Mouse (Mus musculus): Measurements from ENCODE around the gene Cyb5r3. TPM values are rescaled to one million over a fixed set of nuclear protein-coding genes. Genes with fewer than 3 reads are reported as not detected.
A peak's percentile ranks its signal among the peaks of the same experiment; 100 is the strongest.

The Cyb5r3 gene
- polyA plus RNA-seq, 1 experiment from 2014 or later, result 122 TPM

DNA sequence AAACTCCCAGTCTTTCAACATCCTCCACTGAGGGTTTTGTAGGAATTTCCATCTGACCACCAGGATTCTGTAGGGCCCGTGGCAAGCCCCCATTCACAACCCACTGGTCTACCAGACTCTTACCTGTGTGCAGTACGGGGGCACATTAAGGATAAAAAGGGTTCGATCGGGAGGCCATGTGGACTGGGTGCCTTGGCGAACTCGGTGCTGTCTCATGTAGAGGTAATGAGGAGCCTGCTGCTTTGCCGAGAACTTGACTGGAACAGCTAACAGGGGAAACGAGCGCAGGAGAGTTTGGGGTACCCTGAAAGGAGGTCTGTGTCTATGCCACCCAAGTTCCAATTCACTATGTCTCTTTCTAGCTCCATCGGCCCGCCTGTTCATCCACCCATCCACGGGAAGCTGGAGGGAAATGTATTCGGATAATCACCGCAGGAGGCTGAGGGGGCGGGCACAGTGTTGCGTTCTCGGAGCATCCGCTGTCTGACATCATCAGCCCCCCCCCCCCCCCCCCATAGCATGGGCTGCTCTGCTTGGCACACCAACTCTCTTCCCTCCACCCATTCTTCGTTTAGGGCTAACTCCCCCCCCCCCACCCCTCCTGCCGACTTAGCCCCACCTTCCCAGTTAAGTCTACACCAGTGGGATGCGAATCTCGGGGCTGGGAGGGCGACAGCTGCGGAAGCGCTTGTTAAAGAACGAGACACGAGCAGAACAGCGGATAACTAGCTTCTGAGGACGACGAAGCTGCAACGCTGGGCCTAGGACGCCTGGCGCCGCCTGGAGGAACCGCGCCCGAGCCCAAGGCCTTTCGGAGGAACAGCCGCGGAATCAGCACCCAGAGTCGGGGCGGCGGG lies 50.5 kb downstream of the Cyb5r3 start:
- H3K27me3 ChIP-seq (ENCODE audit: control insufficient read depth, insufficient read depth, low read length), result no peaks in the 10 kb centered on the region; the same call in 1 of the 2 replicates
- H3K4me1 ChIP-seq (ENCODE audit: control insufficient read depth, insufficient read depth, low read length), result 0 out of 2 replicates have a peak, but pooled peaks cover 4% of the 10 kb centered on the region
- H3K9me3 ChIP-seq (ENCODE audit: control insufficient read depth, low read length), result no peaks in the 10 kb centered on the region
- WGBS, result 4% methylated on average over 37 of the region's 43 CpGs
- peak overlapping the region; percentile 63 for H3K4me2 ChIP-seq (ENCODE audit: low read depth, low read length)
- peaks cover 20% of the 10 kb centered on the region for H3K36me3 ChIP-seq (ENCODE audit: control insufficient read depth, insufficient read depth, low read length)
- peak overlapping the region; percentile 81 for H3K27ac ChIP-seq (ENCODE audit: low read depth, low read length)
- peak; percentile 62 for ATAC-seq (ENCODE audit: low read depth)
- H3K4me3 ChIP-seq (ENCODE audit: low read depth, low read length), result peak overlapping the region; percentile 75
- H3K9ac ChIP-seq (replicated peaks; ENCODE audit: low read depth, low read length), result peak overlapping the region; percentile 69

- no peak for ATAC-seq (ENCODE audit: low read depth)
- Histone ChIP-seq H3K4me2 (ENCODE audit: low read depth, low read length) (no peak overlapping the region), H3K4me1 (ENCODE audit: control insufficient read depth, insufficient read depth, low read length) (peaks cover 9% of the 10 kb centered on the region; the same call in 1 of the 2 replicates), H3K9me3 (ENCODE audit: control insufficient read depth, low read length) (no peaks in the 10 kb centered on the region), H3K4me3 (ENCODE audit: low read depth, low read length) (no peak overlapping the region), H3K9ac (replicated peaks; ENCODE audit: low read depth, low read length) (no peak overlapping the region), H3K27me3 (ENCODE audit: control insufficient read depth, insufficient read depth, low read length) (no peaks in the 10 kb centered on the region; the same call in 1 of the 2 replicates), H3K36me3 (ENCODE audit: control insufficient read depth, insufficient read depth, low read length) (peaks cover 9% of the 10 kb centered on the region; the same call in 1 of the 2 replicates), H3K27ac (ENCODE audit: low read depth, low read length) (no peak overlapping the region)
- WGBS, result 61% methylated on average over 7 of the region's 7 CpGs
These were observed 54.0 kb downstream of the Cyb5r3 start for GRCm38 (mm10) chr15:83118360-83118759.

DNA sequence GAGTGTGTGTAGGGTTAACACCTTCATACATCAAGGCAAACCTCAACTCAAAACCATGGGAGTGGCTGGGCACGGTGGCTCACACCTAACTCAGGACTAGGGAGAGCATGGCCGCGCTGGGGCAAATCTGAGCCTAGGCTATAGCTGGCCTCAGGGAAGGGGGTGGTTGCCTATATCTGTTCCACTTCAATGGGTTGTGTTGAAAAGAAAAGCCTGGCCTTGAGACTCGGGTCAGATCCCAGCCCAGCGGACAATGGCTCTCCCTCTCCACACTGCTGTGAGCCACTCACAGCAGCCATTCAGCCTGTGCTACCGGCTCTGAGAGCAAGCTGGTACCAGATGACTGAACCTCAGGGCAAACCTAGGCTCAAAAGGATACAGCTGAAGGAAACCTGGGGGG lies 57.3 kb downstream of the Cyb5r3 start:
- no peak for ATAC-seq (ENCODE audit: low read depth)
- H3K9me3 ChIP-seq (ENCODE audit: control insufficient read depth, low read length), result no peaks in the 10 kb centered on the region
- H3K4me3 ChIP-seq (ENCODE audit: low read depth, low read length), result no peak overlapping the region
- H3K4me1 ChIP-seq (ENCODE audit: control insufficient read depth, insufficient read depth, low read length), result peaks cover 9% of the 10 kb centered on the region
- no peak overlapping the region for H3K4me2 ChIP-seq (ENCODE audit: low read depth, low read length)
- H3K9ac ChIP-seq (replicated peaks; ENCODE audit: low read depth, low read length), result no peak overlapping the region
- H3K27me3 ChIP-seq (ENCODE audit: control insufficient read depth, insufficient read depth, low read length), result no peaks in the 10 kb centered on the region
- peaks cover 9% of the 10 kb centered on the region; the same call in 1 of the 2 replicates for H3K36me3 ChIP-seq (ENCODE audit: control insufficient read depth, insufficient read depth, low read length)
- WGBS, result 53% methylated on average over 6 of the region's 6 CpGs
- no peak overlapping the region for H3K27ac ChIP-seq (ENCODE audit: low read depth, low read length)

DNA sequence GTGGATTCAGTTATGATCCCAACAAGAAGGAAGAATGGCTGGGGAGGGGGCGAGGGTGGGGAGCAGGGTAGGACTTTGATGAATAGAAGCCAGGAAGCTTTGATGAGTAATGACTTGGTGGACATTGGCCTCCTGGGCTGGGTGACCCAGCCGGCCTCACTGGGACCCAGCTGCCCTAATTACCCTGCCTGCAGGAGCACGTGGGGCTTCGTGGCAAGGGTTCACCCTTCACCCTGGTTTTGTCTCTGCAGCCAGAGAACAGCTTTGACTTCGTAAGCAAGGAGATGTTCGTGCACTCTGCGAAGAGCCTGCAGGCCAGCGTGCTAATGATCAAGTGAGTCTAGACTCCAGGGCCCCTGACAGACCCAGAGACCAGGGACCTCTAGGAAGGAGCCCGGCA lies 58.3 kb downstream of the Cyb5r3 start:
- no peak for ATAC-seq (ENCODE audit: low read depth)
- WGBS, result 62% methylated on average over 9 of the region's 9 CpGs
- H3K36me3 ChIP-seq (ENCODE audit: control insufficient read depth, insufficient read depth, low read length), result peaks cover 9% of the 10 kb centered on the region; the same call in 1 of the 2 replicates
- H3K4me3 ChIP-seq (ENCODE audit: low read depth, low read length), result no peak overlapping the region
- H3K4me1 ChIP-seq (ENCODE audit: control insufficient read depth, insufficient read depth, low read length), result peaks cover 9% of the 10 kb centered on the region
- no peak overlapping the region for H3K27ac ChIP-seq (ENCODE audit: low read depth, low read length)
- no peaks in the 10 kb centered on the region for H3K9me3 ChIP-seq (ENCODE audit: control insufficient read depth, low read length)
- H3K4me2 ChIP-seq (ENCODE audit: low read depth, low read length), result no peak overlapping the region
- 0 out of 2 replicates have a peak overlapping the region, but pooled peaks have one; percentile 16 for H3K9ac ChIP-seq (replicated peaks; ENCODE audit: low read depth, low read length)
- no peaks in the 10 kb centered on the region for H3K27me3 ChIP-seq (ENCODE audit: control insufficient read depth, insufficient read depth, low read length)

DNA sequence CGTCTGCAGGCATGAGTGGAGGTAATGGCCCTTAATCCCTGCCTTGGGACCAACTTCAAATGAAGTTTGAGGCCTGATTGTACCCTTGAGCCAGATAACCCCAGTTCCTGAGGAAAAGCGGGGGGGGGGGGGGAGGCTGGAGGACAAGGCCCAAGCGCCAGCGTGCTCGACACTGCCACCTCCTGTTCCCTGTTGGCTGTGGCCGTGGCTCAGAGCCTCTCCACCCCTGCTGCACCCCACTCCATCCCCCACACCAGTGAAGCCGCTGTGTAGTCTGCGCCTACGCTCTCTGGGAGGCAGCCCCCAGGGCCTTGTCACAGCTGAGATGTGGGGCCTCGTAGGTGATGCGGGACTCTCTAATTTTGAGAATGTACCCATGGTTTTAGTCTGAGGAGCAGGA lies 59.5 kb downstream of the Cyb5r3 start:
- ATAC-seq (ENCODE audit: low read depth), result peak; percentile 70; the same call in 1 of the 2 replicates
- 0 out of 2 replicates have a peak overlapping the region, but pooled peaks have one; percentile 22 for H3K9ac ChIP-seq (replicated peaks; ENCODE audit: low read depth, low read length)
- peaks cover 9% of the 10 kb centered on the region; the same call in 1 of the 2 replicates for H3K36me3 ChIP-seq (ENCODE audit: control insufficient read depth, insufficient read depth, low read length)
- H3K4me3 ChIP-seq (ENCODE audit: low read depth, low read length), result no peak overlapping the region
- no peaks in the 10 kb centered on the region for H3K27me3 ChIP-seq (ENCODE audit: control insufficient read depth, insufficient read depth, low read length)
- H3K4me2 ChIP-seq (ENCODE audit: low read depth, low read length), result 0 out of 2 replicates have a peak overlapping the region, but pooled peaks have one; percentile 16
- peaks cover 9% of the 10 kb centered on the region for H3K4me1 ChIP-seq (ENCODE audit: control insufficient read depth, insufficient read depth, low read length)
- 11% methylated on average over 7 of the region's 11 CpGs for WGBS
- H3K27ac ChIP-seq (ENCODE audit: low read depth, low read length), result no peak overlapping the region
- no peaks in the 10 kb centered on the region for H3K9me3 ChIP-seq (ENCODE audit: control insufficient read depth, low read length)

GRCm38 (mm10) chr15:83111874-83112273 lies 60.5 kb downstream of the Cyb5r3 start:
- Histone ChIP-seq H3K9me3 (ENCODE audit: control insufficient read depth, low read length) (no peaks in the 10 kb centered on the region), H3K4me1 (ENCODE audit: control insufficient read depth, insufficient read depth, low read length) (peaks cover 9% of the 10 kb centered on the region), H3K4me3 (ENCODE audit: low read depth, low read length) (no peak overlapping the region), H3K27me3 (ENCODE audit: control insufficient read depth, insufficient read depth, low read length) (no peaks in the 10 kb centered on the region), H3K9ac (replicated peaks; ENCODE audit: low read depth, low read length) (no peak overlapping the region), H3K4me2 (ENCODE audit: low read depth, low read length) (no peak overlapping the region), H3K27ac (ENCODE audit: low read depth, low read length) (no peak overlapping the region), H3K36me3 (ENCODE audit: control insufficient read depth, insufficient read depth, low read length) (no peaks in the 10 kb centered on the region)
- no peak for ATAC-seq (ENCODE audit: low read depth)
- 83% methylated on average over 5 of the region's 7 CpGs for WGBS

- peaks cover 9% of the 10 kb centered on the region for H3K4me1 ChIP-seq (ENCODE audit: control insufficient read depth, insufficient read depth, low read length)
These were observed 61.1 kb downstream of the Cyb5r3 start for GRCm38 (mm10) chr15:83111290-83111689.

GRCm38 (mm10) chr15:83107814-83108213 lies 64.6 kb downstream of the Cyb5r3 start:
- no peak for ATAC-seq (ENCODE audit: low read depth)
- Histone ChIP-seq H3K9ac (replicated peaks; ENCODE audit: low read depth, low read length) (no peak overlapping the region), H3K27me3 (ENCODE audit: control insufficient read depth, insufficient read depth, low read length) (no peaks in the 10 kb centered on the region), H3K36me3 (ENCODE audit: control insufficient read depth, insufficient read depth, low read length) (no peaks in the 10 kb centered on the region), H3K9me3 (ENCODE audit: control insufficient read depth, low read length) (no peaks in the 10 kb centered on the region), H3K4me2 (ENCODE audit: low read depth, low read length) (no peak overlapping the region), H3K4me3 (ENCODE audit: low read depth, low read length) (no peak overlapping the region), H3K27ac (ENCODE audit: low read depth, low read length) (no peak overlapping the region), H3K4me1 (ENCODE audit: control insufficient read depth, insufficient read depth, low read length) (no peaks in the 10 kb centered on the region)
- 28% methylated on average over 6 of the region's 6 CpGs for WGBS

More at GRCm38 (mm10) chr15:83111290-83111689, 61.1 kb downstream of the Cyb5r3 start:
- no peak overlapping the region for H3K4me3 ChIP-seq (ENCODE audit: low read depth, low read length)
- H3K4me2 ChIP-seq (ENCODE audit: low read depth, low read length), result no peak overlapping the region
- H3K9ac ChIP-seq (replicated peaks; ENCODE audit: low read depth, low read length), result no peak overlapping the region
- H3K27ac ChIP-seq (ENCODE audit: low read depth, low read length), result no peak overlapping the region
- ATAC-seq (ENCODE audit: low read depth), result no peak
- H3K9me3 ChIP-seq (ENCODE audit: control insufficient read depth, low read length), result no peaks in the 10 kb centered on the region
- 58% methylated on average over 6 of the region's 6 CpGs for WGBS
- no peaks in the 10 kb centered on the region for H3K27me3 ChIP-seq (ENCODE audit: control insufficient read depth, insufficient read depth, low read length)
- no peaks in the 10 kb centered on the region for H3K36me3 ChIP-seq (ENCODE audit: control insufficient read depth, insufficient read depth, low read length)

DNA sequence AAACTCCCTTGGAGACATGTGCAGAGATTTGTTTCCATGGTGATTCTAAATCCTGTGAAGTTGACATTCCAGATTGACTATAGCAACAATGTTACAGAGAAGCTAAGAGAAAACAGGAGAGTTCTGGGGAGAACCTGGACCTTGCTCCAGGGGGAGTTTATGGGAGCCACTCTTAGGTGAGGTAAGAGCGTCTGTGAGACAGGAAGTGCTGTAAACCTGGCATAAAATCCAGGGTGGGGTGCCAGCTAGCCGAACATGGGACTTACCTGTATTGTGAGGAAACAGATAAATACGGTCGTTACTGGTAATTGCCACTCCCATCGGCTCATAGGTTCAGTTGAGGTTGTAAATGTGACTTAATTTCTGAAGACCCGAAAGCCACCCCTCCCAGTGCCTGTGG lies 66.0 kb downstream of the Cyb5r3 start:
- ATAC-seq (ENCODE audit: low read depth), result no peak
- no peak overlapping the region for H3K9ac ChIP-seq (replicated peaks; ENCODE audit: low read depth, low read length)

More for the DNA sequence above, 66.0 kb downstream of the Cyb5r3 start:
- no peaks in the 10 kb centered on the region for H3K9me3 ChIP-seq (ENCODE audit: control insufficient read depth, low read length)
- no peak overlapping the region for H3K4me2 ChIP-seq (ENCODE audit: low read depth, low read length)
- H3K36me3 ChIP-seq (ENCODE audit: control insufficient read depth, insufficient read depth, low read length), result no peaks in the 10 kb centered on the region
- 59% methylated on average over 6 of the region's 6 CpGs for WGBS
- H3K4me3 ChIP-seq (ENCODE audit: low read depth, low read length), result no peak overlapping the region
- H3K4me1 ChIP-seq (ENCODE audit: control insufficient read depth, insufficient read depth, low read length), result no peaks in the 10 kb centered on the region
- H3K27me3 ChIP-seq (ENCODE audit: control insufficient read depth, insufficient read depth, low read length), result no peaks in the 10 kb centered on the region
- no peak overlapping the region for H3K27ac ChIP-seq (ENCODE audit: low read depth, low read length)
